Mouse (Mus musculus): ENCODE data around the gene Arhgap19. TPM values are rescaled to one million over a fixed set of nuclear protein-coding genes. Genes with fewer than 3 reads are reported as not detected.
"Not testable (repeated sequence)": the region's sequence is repeated elsewhere in the genome, so short reads cannot be mapped to it uniquely, and the experiment has no call there.

The Arhgap19 gene
- polyA plus RNA-seq (2015; fragmentation: Nextera tagmentation; extraction: Ambion mirVana) = 10.6 and 11.2 TPM in 2 replicates

DNA sequence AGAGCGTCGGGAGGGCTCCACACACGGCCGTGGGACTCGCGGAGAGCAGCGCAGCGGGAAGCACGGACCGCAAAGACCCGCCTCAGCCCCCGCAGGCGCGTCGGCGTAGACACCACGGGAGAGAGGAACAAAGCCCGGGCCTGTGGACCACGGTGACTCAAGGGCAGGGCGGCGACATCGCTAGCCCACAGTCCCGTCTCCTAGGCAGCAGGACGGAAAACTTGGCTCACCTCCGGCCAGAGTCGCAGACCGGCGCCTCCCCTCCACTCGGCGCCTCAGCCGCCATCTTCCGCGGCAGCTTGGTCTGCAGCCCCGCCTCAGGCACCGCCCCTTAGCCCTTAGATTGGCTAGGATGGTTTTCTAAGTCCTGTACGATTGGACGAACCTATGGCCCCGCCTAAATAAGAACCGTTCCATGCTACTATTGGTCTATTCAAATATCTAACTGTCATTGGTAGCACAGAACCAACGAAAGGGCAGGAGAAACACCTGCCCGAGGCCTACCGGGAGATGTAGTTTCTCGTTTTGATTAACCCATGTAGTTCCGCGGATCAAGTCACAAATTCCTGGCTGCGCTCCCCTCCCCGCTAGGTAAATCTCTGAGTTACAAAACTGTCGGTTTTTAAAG, at the start of gene Arhgap19:
TSS of gene Arhgap19 (minus strand) at position 306 of the 628 bp plus-strand sequence.
- H3K36me3 ChIP-seq = no peaks in the 10 kb centered on the region
- H3K9me3 ChIP-seq = no peaks in the 10 kb centered on the region
- peak within 1 kb of the TSS; percentile 61 for H3K9ac ChIP-seq (replicated peaks)
- WGBS = 0% methylated on average over 48 of the region's 48 CpGs
- ATAC-seq (replicated peaks) = peak; percentile 100
- peak within 1 kb of the TSS; percentile 61 for H3K4me2 ChIP-seq (replicated peaks)
- peaks cover 19% of the 10 kb centered on the region for H3K4me1 ChIP-seq
- peak within 1 kb of the TSS; percentile 62 for H3K27ac ChIP-seq (replicated peaks)
- peak within 1 kb of the TSS; percentile 76 for H3K4me3 ChIP-seq
- no peaks in the 10 kb centered on the region for H3K27me3 ChIP-seq

DNA sequence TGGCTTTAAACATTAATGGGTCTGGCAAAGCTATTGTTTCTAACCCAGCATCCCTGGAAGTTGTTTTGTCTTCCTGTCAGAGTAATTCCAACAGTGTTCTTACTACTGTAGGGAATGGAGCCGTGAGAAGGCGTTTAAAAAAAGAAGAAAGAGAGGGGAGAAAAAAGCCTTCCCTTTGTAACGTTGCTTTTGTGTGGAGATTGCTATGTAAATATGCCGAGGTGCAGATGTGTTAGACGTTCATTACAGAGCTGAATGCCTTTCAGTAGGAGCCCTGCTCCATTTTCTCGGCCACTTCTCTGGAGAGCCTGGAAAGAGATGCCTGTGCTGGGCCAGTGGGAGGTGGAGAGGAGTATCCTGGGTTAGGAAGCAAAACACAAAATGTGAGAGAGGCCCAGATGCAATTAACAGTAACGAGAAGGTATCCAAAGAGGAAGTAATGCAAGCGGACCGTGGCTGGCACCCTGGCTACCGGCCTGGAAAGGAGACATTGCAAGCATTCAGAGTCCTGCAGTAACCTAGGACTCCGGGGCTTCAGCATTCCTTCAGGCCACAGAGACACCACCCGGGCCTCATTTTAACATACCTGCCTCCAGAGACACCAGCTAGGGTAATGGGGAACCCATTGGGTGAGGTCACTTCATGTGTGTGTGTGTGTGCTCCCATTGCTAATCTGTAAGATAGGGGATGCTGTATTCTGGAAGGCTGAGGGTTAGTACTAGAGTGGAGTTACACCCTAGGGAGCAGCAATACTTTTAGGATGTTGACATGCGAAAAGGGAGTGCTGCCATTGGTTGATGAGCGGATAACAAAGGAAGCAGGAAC, 49.1 kb upstream of the Arhgap19 start:
- H3K27ac ChIP-seq (replicated peaks) = peak overlapping the region; percentile 83
- H3K36me3 ChIP-seq = no peaks in the 10 kb centered on the region
- H3K4me2 ChIP-seq (replicated peaks) = peak overlapping the region; percentile 18
- H3K4me3 ChIP-seq = no peak overlapping the region
- H3K9me3 ChIP-seq = no peaks in the 10 kb centered on the region
- 9% methylated on average over 14 of the region's 14 CpGs for WGBS
- H3K9ac ChIP-seq (replicated peaks) = peak overlapping the region; percentile 14; the same call in 1 of the 2 replicates
- no peak for ATAC-seq (replicated peaks)
- H3K27me3 ChIP-seq = no peaks in the 10 kb centered on the region
- peaks cover 33% of the 10 kb centered on the region for H3K4me1 ChIP-seq

DNA sequence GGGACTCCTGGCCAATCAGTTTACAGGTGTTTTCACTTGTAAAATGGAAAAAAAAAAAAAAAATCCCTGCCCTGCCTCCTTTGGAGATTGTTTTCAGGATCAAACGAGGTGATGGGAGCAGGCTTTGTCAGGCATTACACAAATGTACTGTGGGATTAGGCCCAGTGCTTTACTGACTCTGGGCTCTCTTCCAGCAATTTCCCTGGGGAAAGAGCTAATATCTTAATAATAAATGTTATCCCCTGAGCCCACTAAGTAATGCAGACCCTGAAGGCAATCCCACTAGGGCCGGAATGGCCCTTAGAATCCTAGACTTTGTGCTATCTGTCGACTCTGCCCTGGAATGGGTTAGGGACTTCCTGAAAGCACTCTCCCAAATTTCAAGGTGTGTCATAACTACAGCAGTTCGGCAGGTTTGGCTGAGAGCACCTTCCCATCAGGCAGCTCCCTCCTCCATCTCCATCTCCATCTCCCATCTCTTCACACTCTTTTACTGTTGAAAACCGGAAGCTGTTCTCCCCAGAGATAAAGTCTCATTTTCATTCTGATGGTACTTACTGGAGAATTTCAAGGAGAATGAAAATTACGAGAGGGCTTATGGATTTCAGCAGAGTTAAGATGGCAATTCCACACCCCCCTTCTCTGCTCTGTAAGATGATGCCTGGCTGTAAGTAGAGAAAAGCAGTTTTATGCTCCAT, 48.3 kb upstream of the Arhgap19 start:
- H3K9me3 ChIP-seq = no peaks in the 10 kb centered on the region
- H3K4me2 ChIP-seq (replicated peaks) = no peak overlapping the region
- H3K36me3 ChIP-seq = no peaks in the 10 kb centered on the region
- peak overlapping the region; percentile 83 for H3K27ac ChIP-seq (replicated peaks)
- H3K27me3 ChIP-seq = no peaks in the 10 kb centered on the region
- ATAC-seq (replicated peaks) = no peak
- H3K4me3 ChIP-seq = no peak overlapping the region
- H3K9ac ChIP-seq (replicated peaks) = no peak overlapping the region
- peaks cover 41% of the 10 kb centered on the region for H3K4me1 ChIP-seq
- WGBS = 6% methylated on average over 6 of the region's 6 CpGs

DNA sequence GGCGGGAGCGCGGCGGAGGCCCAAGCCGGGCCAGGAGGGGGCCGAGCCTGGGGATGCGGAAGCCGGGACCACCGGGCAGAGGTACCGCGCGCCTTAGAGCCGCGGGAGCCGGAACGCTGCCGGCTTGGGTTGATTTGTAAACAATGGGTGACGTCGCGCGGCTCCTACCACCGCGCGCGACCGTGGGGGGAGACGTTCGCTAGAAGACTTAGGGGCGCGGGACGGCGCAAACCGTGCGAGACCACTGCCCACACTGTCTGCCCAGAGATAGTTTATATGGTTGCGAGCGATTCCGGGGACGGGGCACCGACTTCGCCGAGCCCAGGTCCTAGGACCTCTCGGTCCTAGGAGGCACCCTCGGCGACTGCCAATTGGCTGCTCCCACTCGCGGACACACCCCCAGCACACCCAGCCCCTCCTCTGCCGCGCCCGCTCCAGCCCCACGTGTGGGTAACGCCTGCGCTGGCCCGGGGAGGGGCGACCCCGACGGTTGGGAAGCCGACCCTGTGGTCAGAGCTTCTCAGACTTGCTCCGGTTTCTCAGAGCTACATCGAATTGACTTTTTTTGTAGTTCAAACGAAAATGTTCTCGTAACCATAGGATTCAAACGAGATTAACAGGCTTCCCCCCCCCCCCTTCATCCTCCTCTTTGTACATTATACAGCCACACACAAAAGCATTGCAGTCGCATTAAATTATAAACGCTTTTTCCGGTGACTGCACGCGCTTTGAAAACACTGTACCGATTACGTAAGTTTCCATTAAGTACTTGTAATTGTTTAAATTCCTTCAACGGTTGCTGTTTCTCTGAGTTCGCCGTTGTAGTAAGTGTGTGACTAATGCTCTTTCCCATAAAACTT, 46.4 kb upstream of the Arhgap19 start, which contains the start of gene Frat2:
TSS of gene Frat2 (minus strand) at position 141 of the 860 bp plus-strand sequence.
- H3K4me3 ChIP-seq = peak within 1 kb of the TSS; percentile 69
- WGBS = under 1% methylated on average over 72 of the region's 72 CpGs
- peak within 1 kb of the TSS; percentile 73 for H3K9ac ChIP-seq (replicated peaks)

DNA sequence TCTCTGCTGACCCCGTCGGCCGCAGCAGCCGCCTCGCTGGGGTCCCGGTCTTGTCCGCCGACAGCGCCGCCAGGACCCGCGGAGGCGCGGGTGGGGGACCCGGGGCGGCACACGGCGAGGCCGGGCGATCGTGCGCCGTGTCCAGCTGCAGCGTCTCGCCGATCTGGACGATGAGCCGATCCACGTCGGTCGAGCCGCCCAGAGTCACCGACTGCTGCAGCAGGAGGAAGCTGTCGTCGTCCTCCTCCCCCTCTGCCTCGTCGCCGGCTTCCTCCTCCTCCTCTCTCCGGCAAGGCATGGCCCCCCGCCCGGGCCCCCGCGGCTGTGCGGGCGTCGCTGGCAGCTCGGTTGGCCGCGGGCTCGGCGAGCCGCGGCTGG, 45.8 kb upstream of the Arhgap19 start:
- under 1% methylated on average over 42 of the region's 53 CpGs for WGBS
- Histone ChIP-seq H3K4me1 (peaks cover 44% of the 10 kb centered on the region), H3K4me3 (peak overlapping the region; percentile 69), H3K9ac (replicated peaks) (peak overlapping the region; percentile 73), H3K4me2 (replicated peaks) (peak overlapping the region; percentile 88), H3K27ac (replicated peaks) (peak overlapping the region; percentile 95)
- H3K9me3 ChIP-seq, H3K27me3 ChIP-seq, H3K36me3 ChIP-seq: not testable (repeated sequence)
- peak; percentile 73 for ATAC-seq (replicated peaks)

More for the DNA sequence above, 46.4 kb upstream of the Arhgap19 start, which contains the start of gene Frat2:
- no peaks in the 10 kb centered on the region for H3K27me3 ChIP-seq
- H3K9me3 ChIP-seq = no peaks in the 10 kb centered on the region
- no peaks in the 10 kb centered on the region for H3K36me3 ChIP-seq
- H3K4me1 ChIP-seq = peaks cover 44% of the 10 kb centered on the region
- H3K27ac ChIP-seq (replicated peaks) = peak within 1 kb of the TSS; percentile 95
- peak within 1 kb of the TSS; percentile 88 for H3K4me2 ChIP-seq (replicated peaks)
- peak; percentile 95 for ATAC-seq (replicated peaks)

DNA sequence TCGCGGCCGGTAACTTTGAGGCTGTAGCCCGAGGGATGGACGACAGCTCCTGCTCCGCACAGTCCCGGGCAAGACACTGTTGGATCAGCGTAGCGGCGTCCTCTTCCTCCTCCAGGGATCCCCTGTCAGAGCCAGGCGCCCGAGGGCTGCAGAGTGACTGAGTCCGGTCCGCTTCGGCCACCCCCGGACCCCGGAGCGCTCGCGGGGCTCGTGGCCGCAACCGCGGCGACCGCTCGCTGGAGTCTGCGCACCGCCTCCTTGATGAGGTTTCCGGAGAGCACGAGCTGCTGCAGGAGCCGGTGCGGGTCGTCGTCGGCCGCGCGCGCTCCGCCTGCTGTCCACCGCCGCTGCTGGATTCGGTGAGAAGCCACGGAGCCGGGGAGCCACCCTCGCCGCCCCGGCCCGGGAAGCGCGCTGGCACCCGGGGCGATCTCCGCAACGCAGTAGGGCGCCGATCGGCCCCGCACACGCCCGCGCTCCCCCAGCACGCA, 45.3 kb upstream of the Arhgap19 start:
- Histone ChIP-seq H3K27ac (replicated peaks) (peak overlapping the region; percentile 95), H3K9me3 (no peaks in the 10 kb centered on the region), H3K4me1 (peaks cover 44% of the 10 kb centered on the region), H3K36me3 (no peaks in the 10 kb centered on the region), H3K4me3 (peak overlapping the region; percentile 69), H3K27me3 (no peaks in the 10 kb centered on the region), H3K9ac (replicated peaks) (peak overlapping the region; percentile 73), H3K4me2 (replicated peaks) (peak overlapping the region; percentile 88)
- under 1% methylated on average over 61 of the region's 64 CpGs for WGBS
- peak; percentile 1 for ATAC-seq (replicated peaks)

DNA sequence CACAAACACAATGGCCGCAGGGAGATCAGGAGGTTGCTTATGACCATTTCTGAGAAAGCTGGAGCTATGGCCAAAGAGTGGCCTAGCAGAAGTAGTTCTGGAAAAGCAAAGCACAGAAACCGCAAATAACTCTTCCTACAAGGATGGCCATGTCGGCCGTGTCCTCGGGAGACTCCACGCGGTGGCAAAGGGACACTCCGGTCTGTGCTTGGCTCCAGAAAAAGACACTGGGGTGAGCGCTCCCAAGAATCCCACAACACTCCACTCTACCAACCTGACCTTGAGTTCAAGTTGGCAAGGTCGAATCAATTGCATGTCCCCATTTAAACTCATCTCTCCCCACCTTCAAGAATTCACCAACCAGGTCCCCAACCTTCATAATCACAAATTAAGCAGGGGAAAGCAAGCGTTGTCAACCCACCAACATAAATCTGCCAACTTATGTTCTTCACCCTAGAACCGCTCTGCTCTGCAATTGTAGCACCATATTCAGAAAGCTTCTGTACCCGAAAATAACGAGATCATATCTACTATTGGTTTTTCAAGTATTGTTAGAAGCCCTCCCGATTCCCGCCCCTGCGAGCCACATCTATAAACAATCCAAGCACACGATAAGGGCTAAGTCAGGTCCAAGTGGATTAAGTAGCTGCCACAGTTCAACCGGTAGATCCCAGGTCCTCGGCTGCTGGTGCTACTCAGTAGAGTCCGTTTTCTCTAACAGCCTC, 44.7 kb upstream of the Arhgap19 start:
- H3K27ac ChIP-seq (replicated peaks) = peak overlapping the region; percentile 95
- H3K9ac ChIP-seq (replicated peaks) = peak overlapping the region; percentile 73
- peak overlapping the region; percentile 88 for H3K4me2 ChIP-seq (replicated peaks)
- H3K9me3 ChIP-seq = no peaks in the 10 kb centered on the region
- H3K4me3 ChIP-seq = peak overlapping the region; percentile 69
- 7% methylated on average over 21 of the region's 21 CpGs for WGBS
- no peak for ATAC-seq (replicated peaks)
- no peaks in the 10 kb centered on the region for H3K36me3 ChIP-seq
- peaks cover 41% of the 10 kb centered on the region for H3K4me1 ChIP-seq
- H3K27me3 ChIP-seq = no peaks in the 10 kb centered on the region

DNA sequence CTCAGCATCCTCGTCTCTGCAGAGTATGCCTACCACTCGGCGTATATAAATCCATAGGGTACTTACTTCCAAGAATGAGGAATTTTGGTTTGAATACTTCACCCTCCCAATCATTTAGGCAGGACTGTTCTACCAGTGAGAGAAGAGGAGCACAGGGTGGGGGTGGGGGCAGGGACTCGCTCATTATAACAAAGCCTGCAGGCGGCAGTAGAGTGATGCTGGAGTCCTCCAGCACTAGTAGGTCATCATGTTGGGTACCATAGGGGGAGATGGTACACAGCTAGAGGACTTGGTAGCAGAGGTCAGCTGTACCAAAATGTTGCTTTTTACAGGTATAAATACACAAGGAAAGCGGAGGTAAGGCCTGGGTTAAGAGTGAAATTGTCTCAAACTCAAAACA, 42.5 kb upstream of the Arhgap19 start:
- no peak for ATAC-seq (replicated peaks)
- WGBS = 83% methylated on average over 6 of the region's 6 CpGs
- Histone ChIP-seq H3K36me3 (no peaks in the 10 kb centered on the region), H3K9ac (replicated peaks) (no peak overlapping the region), H3K4me2 (replicated peaks) (no peak overlapping the region), H3K4me1 (peaks cover 22% of the 10 kb centered on the region), H3K9me3 (no peaks in the 10 kb centered on the region), H3K27me3 (no peaks in the 10 kb centered on the region), H3K27ac (replicated peaks) (no peak overlapping the region), H3K4me3 (no peak overlapping the region)

DNA sequence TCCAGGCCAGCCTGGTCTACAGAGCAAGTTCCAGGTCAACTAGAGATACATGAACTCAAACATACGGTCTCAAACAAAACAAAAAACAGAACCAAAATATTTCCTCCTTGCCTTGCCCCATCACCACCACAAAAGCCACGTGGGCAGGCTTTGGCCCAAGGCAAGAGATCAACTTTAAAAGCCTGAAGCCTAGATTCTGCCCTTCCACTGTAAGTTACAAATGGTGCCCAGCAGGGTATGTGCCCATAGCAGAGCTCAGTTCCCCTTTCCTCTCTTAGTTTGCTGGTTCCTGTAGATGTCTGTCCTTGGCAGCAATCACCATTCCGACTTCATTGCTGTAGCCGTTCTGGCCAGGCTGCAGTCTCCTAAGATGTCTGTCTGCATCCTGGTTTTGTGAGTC, 40.9 kb upstream of the Arhgap19 start:
- H3K36me3 ChIP-seq = no peaks in the 10 kb centered on the region
- H3K4me1 ChIP-seq = peaks cover 22% of the 10 kb centered on the region
- no peak for ATAC-seq (replicated peaks)
- H3K27ac ChIP-seq (replicated peaks) = no peak overlapping the region
- no peak overlapping the region for H3K4me2 ChIP-seq (replicated peaks)
- H3K4me3 ChIP-seq = no peak overlapping the region
- no peak overlapping the region for H3K9ac ChIP-seq (replicated peaks)
- no peaks in the 10 kb centered on the region for H3K27me3 ChIP-seq
- H3K9me3 ChIP-seq = no peaks in the 10 kb centered on the region
- WGBS = 90% methylated on average over 4 of the region's 4 CpGs

DNA sequence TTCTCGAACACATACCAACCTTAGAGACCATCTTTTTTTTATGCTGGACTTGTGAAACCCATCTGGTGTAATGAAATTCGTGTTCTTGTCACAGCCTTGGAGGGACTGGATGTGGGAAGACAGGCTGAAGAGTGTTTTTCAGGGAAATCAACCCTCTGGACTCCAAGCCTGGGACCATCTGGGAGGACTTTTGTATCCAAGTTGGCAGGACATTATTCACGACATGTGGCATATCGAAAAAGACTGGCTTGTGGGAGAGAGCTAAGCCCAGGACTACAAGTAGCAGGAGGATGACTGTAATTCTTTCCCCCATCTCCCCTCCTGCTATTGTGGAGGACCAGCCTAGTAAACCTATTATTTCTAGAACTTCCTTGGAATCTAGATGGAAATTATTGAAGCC, 40.3 kb upstream of the Arhgap19 start:
- Histone ChIP-seq H3K36me3 (no peaks in the 10 kb centered on the region), H3K4me2 (replicated peaks) (no peak overlapping the region), H3K9ac (replicated peaks) (no peak overlapping the region), H3K27ac (replicated peaks) (0 out of 2 replicates have a peak overlapping the region, but pooled peaks have one; percentile 25), H3K4me3 (no peak overlapping the region), H3K9me3 (no peaks in the 10 kb centered on the region), H3K4me1 (peaks cover 22% of the 10 kb centered on the region), H3K27me3 (no peaks in the 10 kb centered on the region)
- ATAC-seq (replicated peaks) = no peak
- WGBS = 62% methylated on average over 4 of the region's 4 CpGs
